Mouse (Mus musculus) mouse embryonic stem cell (cell line): Measurements from ENCODE around the gene Tent5c.
"Not testable (repeated sequence)": the region's sequence is repeated elsewhere in the genome, so short reads cannot be mapped to it uniquely, and the experiment has no call there.

Experiments used
- in situ Hi-C, 2 experiments: fragments of 300-500 bp; cut with MboI; formaldehyde crosslinking; loops; 1 replicate in 1 of 2; 3 replicates in 1 of 2; pipeline ENCODE4 v1.14.3; 2019 to 2020; ENCODE audit warnings: low sequenced_read_pairs in 2 of 2, low pct_unique_long_range_greater_than_20kb in 1 of 2, mixed read lengths in 1 of 2; ENCODE audit not compliant: unreplicated experiment in 1 of 2

The Tent5c gene

DNA sequence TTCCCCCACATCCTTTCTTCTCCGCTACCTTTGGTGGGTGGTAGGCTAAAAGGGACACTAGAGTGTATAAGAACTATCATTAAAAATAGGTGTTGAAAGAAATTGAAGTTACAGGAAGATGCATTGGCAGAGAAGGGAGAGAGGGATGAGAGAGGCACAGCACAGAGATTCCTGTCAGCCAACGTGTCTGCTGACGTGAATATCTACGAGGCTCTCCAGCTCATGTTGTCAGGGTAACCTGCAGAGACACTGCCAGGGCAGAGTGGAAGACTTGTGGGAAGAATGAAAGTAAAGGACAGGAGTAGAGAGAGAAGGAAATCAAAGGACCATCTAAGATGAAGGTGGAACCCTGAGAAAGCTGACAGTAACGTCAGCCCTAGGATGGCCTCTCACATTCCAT, 73.5 kb downstream of the Tent5c start:
- in situ Hi-C loops = no loop called here

DNA sequence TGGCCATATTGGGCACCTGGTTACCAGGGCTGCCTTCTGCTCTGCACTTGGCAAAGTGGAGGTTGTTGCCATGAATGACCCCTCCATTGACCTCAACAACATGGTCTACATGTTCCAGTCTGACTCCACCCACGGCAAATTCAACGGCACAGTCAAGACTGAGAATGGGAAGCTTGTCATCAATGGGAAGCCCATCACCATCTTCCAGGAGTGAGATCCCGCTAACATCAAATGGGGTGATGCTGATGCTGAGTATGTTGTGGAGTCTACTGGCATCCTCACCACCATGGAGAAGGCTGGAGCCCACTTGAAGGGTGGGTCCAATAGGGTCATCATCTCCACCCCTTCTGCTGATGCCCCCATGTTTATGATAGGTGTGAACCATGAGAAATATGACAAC, 75.5 kb downstream of the Tent5c start:
- in situ Hi-C loops = not testable (repeated sequence)

DNA sequence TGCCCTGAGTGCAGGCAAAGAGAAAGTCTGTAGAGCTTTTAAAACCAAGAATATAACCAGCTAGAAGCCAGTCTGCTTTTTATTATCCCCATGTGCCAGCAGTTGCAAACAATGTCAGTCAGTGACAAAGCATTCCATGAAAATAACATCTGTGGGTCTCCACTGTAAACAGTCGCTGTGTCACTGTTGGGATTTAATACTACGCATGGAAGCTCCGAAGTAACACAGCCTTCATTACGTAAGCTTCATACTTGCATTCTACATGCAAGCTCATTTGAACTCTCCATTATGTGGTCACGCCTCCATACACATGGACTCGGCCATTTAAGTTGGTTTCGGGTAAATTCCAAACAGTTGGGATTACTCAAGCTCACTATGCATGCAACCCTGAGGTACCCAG, 77.2 kb downstream of the Tent5c start:
- in situ Hi-C loops = no loop called here

GRCm38 (mm10) chr3:100409280-100409679, 79.8 kb downstream of the Tent5c start:
- in situ Hi-C loops = no loop called here

- in situ Hi-C loops = no loop called here
These were observed 80.6 kb downstream of the Tent5c start for GRCm38 (mm10) chr3:100408351-100409043.

DNA sequence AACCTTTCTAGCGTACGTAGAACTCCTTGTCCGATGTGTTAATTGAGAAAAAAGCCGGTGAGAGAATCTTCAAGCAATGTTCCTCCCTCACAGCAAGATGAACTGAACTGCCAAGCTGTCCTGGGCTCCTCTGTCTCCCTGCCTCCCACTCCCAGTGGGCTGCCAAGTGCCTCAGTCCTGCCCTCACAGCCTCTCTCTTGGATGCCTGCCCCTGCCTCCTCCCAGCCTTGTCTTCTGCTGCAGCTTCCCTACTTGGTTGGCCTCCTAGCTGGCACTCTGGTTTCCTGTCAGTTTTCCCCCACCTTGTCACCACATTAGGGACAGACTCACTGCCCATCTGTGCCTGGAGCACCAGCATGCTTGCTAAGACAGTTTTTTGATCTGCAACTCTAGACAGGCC, 86.5 kb downstream of the Tent5c start:
- in situ Hi-C loops = no loop called here
